Mouse (Mus musculus): ENCODE measurements around the gene Tspan15. TPM values are rescaled to one million over a fixed set of nuclear protein-coding genes. Genes with fewer than 3 reads are reported as not detected.
A peak's percentile ranks its signal among the peaks of the same experiment; 100 is the strongest.

The Tspan15 gene
- polyA plus RNA-seq, 1 experiment: 55.0 TPM

GRCm38 (mm10) chr10:62261115-62261886 is 30.2 kb upstream of the Tspan15 start:
- WGBS: 13% methylated on average over 18 of the region's 18 CpGs

GRCm38 (mm10) chr10:62258298-62258697 is 27.2 kb upstream of the Tspan15 start:
- DNase-seq: no peak
- H3K4me1 ChIP-seq (ENCODE audit: control insufficient read depth, insufficient read depth, low read length): no peaks in the 10 kb centered on the region
- 88% methylated on average over 5 of the region's 5 CpGs for WGBS
- no peaks in the 10 kb centered on the region for H3K27me3 ChIP-seq (ENCODE audit: control insufficient read depth, insufficient read depth, low read length)
- no peak overlapping the region for H3K27ac ChIP-seq (ENCODE audit: insufficient read depth, low read length)
- no peak overlapping the region for H3K4me3 ChIP-seq (replicated peaks; ENCODE audit: insufficient read depth, low read depth, low read length)
- TF ChIP-seq POLR2A (IDR thresholded peaks at IDR 0.05; ENCODE audit: borderline replicate concordance, insufficient read depth, low read length) (no peak), CTCF (IDR thresholded peaks at IDR 0.05; ENCODE audit: borderline replicate concordance, insufficient read depth, low read depth, low read length) (no peak)

More at GRCm38 (mm10) chr10:62261115-62261886, 30.2 kb upstream of the Tspan15 start:
- Histone ChIP-seq H3K4me3 (replicated peaks; ENCODE audit: insufficient read depth, low read depth, low read length) (no peak overlapping the region), H3K27me3 (ENCODE audit: control insufficient read depth, insufficient read depth, low read length) (no peaks in the 10 kb centered on the region), H3K27ac (ENCODE audit: insufficient read depth, low read length) (no peak overlapping the region), H3K4me1 (ENCODE audit: control insufficient read depth, insufficient read depth, low read length) (peaks cover 4% of the 10 kb centered on the region)
- TF ChIP-seq CTCF (IDR thresholded peaks at IDR 0.05; ENCODE audit: borderline replicate concordance, insufficient read depth, low read depth, low read length): peak; percentile 76
- TF ChIP-seq POLR2A (IDR thresholded peaks at IDR 0.05; ENCODE audit: borderline replicate concordance, insufficient read depth, low read length): no peak
- DNase-seq: peak; percentile 68 to 71

DNA sequence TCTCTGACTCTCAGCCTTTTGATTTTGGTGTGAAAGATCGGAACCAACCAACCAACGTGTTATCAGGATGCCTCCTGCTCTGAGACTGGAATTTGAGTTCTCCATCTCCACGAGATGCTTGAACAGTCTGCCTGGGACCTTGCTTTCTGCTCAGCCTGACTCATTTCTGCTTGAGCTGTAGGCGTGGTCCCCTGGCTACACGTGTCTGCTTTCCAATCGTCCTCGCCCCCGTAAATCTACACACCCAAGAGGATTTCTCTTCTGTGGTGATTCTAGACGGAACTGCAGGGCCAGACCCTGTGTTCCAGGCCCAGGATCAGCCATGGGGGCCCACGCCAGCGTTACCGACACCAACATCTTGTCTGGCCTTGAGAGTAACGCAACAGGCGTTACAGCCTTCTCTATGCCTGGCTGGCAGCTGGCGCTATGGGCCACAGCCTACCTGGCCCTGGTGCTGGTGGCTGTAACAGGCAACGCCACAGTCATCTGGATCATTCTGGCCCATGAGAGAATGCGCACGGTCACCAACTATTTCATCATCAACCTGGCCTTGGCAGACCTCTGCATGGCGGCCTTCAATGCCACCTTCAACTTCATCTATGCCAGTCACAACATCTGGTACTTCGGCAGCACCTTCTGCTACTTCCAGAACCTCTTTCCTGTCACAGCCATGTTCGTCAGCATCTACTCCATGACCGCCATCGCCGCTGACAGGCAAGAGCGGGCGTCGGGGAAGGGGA is 21.6 kb upstream of the Tspan15 start:
- Histone ChIP-seq H3K4me1 (ENCODE audit: control insufficient read depth, insufficient read depth, low read length) (no peaks in the 10 kb centered on the region), H3K27me3 (ENCODE audit: control insufficient read depth, insufficient read depth, low read length) (no peaks in the 10 kb centered on the region), H3K4me3 (replicated peaks; ENCODE audit: insufficient read depth, low read depth, low read length) (no peak overlapping the region), H3K27ac (ENCODE audit: insufficient read depth, low read length) (no peak overlapping the region)
- TF ChIP-seq POLR2A (IDR thresholded peaks at IDR 0.05; ENCODE audit: borderline replicate concordance, insufficient read depth, low read length): no peak
- TF ChIP-seq CTCF (IDR thresholded peaks at IDR 0.05; ENCODE audit: borderline replicate concordance, insufficient read depth, low read depth, low read length): no peak
- WGBS: 89% methylated on average over 27 of the region's 27 CpGs
- no peak for DNase-seq

DNA sequence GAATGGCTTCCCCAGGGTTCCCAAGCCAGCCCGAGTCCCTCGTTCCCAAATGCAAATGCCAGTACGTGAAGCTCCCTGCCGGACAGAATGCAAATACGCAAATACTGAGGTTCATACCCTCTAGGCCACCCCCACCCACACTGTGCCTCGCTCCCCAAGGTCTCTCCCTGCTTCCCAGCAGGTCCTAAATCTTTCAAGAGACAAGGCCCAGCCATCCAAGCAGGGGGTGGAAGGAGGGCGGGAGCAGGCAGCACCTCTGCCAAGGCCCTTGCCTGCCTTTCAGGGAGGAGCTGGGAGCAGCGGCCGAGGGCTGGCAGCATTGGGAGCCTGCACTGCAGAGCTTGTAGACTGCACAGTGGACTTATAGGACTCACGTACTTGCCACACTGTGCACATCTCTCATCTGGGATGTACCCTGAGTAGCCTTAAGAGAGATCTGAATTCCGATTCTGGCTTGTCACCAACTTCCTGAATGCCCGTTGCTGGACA is 21.0 kb upstream of the Tspan15 start, which contains the start of gene Tacr2:
Tacr2 (plus strand) TSS at position 439 of the 489 bp plus-strand sequence.
- 59% methylated on average over 12 of the region's 12 CpGs for WGBS
- TF ChIP-seq POLR2A (IDR thresholded peaks at IDR 0.05; ENCODE audit: borderline replicate concordance, insufficient read depth, low read length) (no peak), CTCF (IDR thresholded peaks at IDR 0.05; ENCODE audit: borderline replicate concordance, insufficient read depth, low read depth, low read length) (no peak)

DNA sequence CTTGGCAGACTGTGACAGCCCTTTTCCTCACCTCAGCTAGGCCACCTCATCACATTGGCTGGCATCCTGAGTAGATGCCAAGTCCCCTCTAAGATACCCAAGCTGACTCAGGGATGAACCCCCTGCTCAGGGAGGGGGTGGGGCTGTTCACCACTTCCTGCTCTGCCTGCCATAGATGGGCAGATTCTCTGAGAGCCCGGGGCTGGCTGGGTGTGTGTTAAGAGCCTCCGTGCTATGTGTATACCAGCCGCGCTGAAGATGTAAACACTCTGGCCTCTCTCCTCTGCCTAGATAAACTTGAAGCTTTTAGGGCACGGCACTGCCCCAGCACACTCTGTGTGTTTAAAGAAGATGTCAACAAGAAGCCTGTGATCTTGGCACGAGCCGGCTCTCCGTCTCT is 16.8 kb upstream of the Tspan15 start:
- Histone ChIP-seq H3K4me1 (ENCODE audit: control insufficient read depth, insufficient read depth, low read length) (no peaks in the 10 kb centered on the region), H3K27me3 (ENCODE audit: control insufficient read depth, insufficient read depth, low read length) (no peaks in the 10 kb centered on the region), H3K27ac (ENCODE audit: insufficient read depth, low read length) (no peak overlapping the region), H3K4me3 (replicated peaks; ENCODE audit: insufficient read depth, low read depth, low read length) (no peak overlapping the region)
- 28% methylated on average over 8 of the region's 8 CpGs for WGBS
- TF ChIP-seq POLR2A (IDR thresholded peaks at IDR 0.05; ENCODE audit: borderline replicate concordance, insufficient read depth, low read length) (no peak), CTCF (IDR thresholded peaks at IDR 0.05; ENCODE audit: borderline replicate concordance, insufficient read depth, low read depth, low read length) (no peak)
- no peak for DNase-seq

More for the DNA sequence above, 21.0 kb upstream of the Tspan15 start, which contains the start of gene Tacr2:
- Histone ChIP-seq H3K27me3 (ENCODE audit: control insufficient read depth, insufficient read depth, low read length) (no peaks in the 10 kb centered on the region), H3K27ac (ENCODE audit: insufficient read depth, low read length) (no peak within 1 kb of the TSS), H3K4me3 (replicated peaks; ENCODE audit: insufficient read depth, low read depth, low read length) (no peak within 1 kb of the TSS), H3K4me1 (ENCODE audit: control insufficient read depth, insufficient read depth, low read length) (no peaks in the 10 kb centered on the region)
- no peak for DNase-seq

GRCm38 (mm10) chr10:62247156-62247555 is 16.1 kb upstream of the Tspan15 start:
- H3K4me3 ChIP-seq (replicated peaks; ENCODE audit: insufficient read depth, low read depth, low read length): no peak overlapping the region
- no peaks in the 10 kb centered on the region for H3K4me1 ChIP-seq (ENCODE audit: control insufficient read depth, insufficient read depth, low read length)
- H3K27ac ChIP-seq (ENCODE audit: insufficient read depth, low read length): no peak overlapping the region
- DNase-seq: no peak
- no peaks in the 10 kb centered on the region for H3K27me3 ChIP-seq (ENCODE audit: control insufficient read depth, insufficient read depth, low read length)
- WGBS: 50% methylated on average over 3 of the region's 3 CpGs
- TF ChIP-seq POLR2A (IDR thresholded peaks at IDR 0.05; ENCODE audit: borderline replicate concordance, insufficient read depth, low read length) (no peak), CTCF (IDR thresholded peaks at IDR 0.05; ENCODE audit: borderline replicate concordance, insufficient read depth, low read depth, low read length) (no peak)

- Histone ChIP-seq H3K4me1 (ENCODE audit: control insufficient read depth, insufficient read depth, low read length) (peaks cover 2% of the 10 kb centered on the region; the same call in 1 of the 2 replicates), H3K4me3 (replicated peaks; ENCODE audit: insufficient read depth, low read depth, low read length) (no peak overlapping the region), H3K27me3 (ENCODE audit: control insufficient read depth, insufficient read depth, low read length) (no peaks in the 10 kb centered on the region), H3K27ac (ENCODE audit: insufficient read depth, low read length) (no peak overlapping the region)
- no peak for DNase-seq
- WGBS: 90% methylated on average over 9 of the region's 9 CpGs
- TF ChIP-seq CTCF (IDR thresholded peaks at IDR 0.05; ENCODE audit: borderline replicate concordance, insufficient read depth, low read depth, low read length) (no peak), POLR2A (IDR thresholded peaks at IDR 0.05; ENCODE audit: borderline replicate concordance, insufficient read depth, low read length) (no peak)
Observed at GRCm38 (mm10) chr10:62244067-62244466, 13.0 kb upstream of the Tspan15 start.
